Mouse (Mus musculus): ENCODE measurements around the gene Stx17.

Gene Stx17

DNA sequence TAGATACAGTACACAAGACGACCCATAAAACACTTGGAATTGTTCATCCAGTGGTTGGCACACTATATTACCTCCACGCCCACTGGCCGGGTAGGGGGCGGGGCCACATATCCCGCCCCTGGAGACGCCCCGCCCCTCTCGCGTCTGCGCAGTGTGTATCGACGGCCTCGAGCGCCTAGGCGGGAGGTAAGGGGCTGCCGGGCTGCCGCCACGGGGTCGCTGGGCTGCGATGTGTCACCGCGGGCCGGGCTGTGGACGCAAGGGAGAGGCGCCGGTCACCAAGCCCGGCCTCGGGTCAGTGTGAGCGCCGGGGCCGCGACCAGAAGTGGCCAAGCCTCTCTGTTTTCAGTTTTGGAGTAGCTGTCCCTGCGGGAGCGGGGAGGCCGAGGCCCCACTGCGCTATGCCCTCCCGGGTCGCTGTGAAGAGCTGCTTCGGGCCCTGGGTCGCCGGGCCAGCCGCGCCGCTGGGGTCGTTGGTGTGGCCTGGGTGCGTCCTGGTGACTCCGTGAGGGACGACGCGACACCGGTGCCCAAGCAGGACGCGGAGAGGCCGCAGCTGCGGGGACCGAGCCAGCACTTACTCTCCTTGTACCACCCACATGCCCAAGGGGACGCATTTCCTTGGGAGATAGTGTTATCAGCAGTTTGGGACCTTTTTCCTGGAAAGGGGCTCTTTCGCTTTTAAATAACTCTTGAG, at the start of gene Stx17:
Stx17 (plus strand) TSS at position 143 of the 697 bp plus-strand sequence.
- DNase-seq: peak; percentile 99

GRCm38 (mm10) chr4:48076693-48077471, 47.8 kb upstream of the Stx17 start:
- DNase-seq: peak; percentile 95

DNA sequence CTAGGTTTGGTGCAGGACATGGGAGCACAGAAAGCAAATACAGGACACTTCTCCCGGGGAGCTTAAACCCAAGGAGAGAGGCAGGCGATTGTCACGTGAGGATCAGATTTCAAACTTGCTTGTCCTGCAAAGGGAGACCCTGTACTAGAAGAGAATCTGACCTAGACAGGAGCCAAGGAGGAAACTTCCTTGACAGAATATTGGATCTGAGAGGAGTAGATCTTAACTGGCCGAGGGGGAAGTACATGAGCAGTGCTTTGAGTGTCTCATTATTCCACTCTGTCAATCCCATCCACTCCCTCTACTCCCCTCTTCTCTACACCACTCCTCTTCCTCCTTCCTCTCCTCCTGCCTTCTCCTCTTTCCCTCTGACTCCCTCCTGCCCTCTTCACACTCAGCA, 46.5 kb upstream of the Stx17 start:
- peak; percentile 52 for DNase-seq

- peak; percentile 37 for DNase-seq
Measured at GRCm38 (mm10) chr4:48079285-48080039, 45.3 kb upstream of the Stx17 start.

DNA sequence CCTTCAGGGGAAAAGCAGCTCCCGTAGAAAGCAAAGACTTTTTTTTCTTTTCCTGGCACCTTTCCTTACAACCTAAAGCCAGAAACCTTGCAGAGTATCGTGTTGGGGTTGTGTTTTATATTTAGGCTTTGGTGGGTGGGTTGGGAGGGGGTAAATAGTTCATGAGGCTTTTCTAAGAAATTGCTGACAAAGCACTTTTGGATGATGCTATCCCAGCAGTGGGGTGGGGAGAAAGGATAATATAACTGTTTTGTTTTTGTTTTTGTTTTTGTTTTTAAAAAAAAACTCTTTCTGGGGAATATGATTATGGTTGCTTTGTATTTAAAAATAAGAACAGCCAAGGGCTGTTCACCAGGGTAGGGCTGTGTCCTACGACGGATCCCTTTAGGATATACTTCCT, 41.3 kb upstream of the Stx17 start:
- no peak for DNase-seq

DNA sequence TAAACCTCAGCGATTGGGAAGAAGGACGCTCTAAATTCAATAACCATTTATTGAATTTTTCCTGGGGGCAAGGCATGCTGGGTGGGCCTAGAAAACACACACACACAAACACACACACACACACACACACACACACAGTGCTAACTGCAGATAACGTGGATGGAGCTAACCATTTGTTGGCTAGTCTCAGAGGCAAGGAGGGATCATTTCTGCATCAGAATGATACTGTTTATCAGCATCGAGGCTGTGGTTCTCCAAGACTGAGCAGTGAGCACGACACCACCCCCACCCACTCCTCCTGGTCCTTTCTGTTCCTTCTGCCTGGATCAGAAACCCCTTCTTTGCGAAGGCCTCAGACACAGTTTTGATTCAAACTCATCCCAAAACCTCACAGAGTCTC, 38.1 kb upstream of the Stx17 start:
- DNase-seq: peak; percentile 63

DNA sequence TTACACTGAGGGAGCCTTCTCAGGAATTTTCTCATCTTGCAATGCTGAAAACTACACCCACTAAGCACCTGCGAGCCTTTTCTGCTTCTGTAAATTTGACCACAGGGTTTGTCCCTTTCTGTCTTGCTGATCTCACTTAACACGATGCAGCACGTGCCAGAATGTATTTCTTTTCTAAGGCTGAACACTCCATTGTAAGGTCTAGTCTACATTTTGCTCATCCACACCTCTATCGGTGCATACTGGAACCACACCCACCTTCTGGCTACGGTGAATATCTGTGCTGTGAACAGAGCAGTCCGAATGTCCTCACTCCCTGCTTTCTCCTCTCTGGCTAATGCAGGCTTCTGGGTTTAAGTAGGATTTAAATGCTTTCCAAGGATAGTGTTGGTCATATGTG, 37.2 kb upstream of the Stx17 start:
- peak; percentile 63 for DNase-seq

DNA sequence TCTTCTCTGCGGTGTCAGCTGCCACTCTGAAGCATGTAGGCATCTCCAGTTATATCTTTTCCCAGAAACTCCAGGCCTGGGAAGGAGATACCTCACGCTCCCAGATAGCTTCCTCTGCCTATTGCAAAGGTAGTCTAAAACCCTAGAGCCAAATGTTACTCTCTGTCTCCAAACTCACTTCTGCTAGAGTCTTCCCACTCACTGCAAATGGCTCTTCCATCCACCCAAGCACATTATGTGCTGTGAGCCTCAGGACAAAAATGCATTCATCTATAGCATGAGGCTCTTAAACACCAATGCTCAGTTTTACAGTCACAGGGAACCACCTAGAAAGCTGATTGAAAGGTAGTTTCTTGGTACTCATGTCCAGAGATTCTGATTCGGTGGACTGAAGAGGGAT, 31.5 kb upstream of the Stx17 start:
- no peak for DNase-seq

DNA sequence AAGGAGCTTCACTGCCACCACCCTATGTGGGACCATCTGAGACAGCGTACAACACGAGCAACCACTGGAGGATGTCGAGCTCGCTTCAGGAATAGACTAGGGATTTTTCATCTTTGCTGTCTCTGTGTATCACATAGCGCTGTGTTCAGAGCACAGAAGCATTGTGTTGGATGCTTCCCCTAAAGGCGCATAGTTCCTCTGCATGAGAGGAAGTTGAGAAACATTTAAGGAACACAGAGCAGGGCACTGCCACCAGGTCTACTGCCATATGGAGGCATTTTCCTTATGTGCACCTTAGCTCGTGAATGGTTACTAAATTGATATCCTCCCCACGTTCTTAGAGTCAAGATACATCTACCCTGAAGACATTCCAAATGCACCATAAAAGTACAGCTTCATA, 24.5 kb upstream of the Stx17 start:
- no peak for DNase-seq

DNA sequence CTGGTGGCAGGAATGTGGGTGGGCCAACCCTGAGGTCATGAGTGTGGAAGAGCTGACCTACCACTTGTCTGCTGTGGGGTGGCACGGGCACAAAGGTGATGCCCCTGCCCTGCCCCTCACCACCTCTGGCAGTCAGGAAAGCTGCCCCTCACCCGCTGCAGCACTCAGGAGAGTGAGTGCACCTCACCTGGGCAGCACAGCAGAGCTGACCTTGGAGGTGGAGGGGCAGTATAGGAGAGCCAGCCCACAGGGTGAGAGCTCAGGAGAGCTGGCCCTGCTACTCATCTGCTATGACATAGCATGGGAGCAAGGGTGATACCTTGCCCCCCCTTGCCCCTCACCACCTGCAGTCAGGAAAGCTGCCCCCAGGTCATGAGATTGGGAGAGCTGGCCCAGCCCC, 22.7 kb upstream of the Stx17 start:
- peak; percentile 68 for DNase-seq

GRCm38 (mm10) chr4:48105387-48105786, 19.3 kb upstream of the Stx17 start:
- no peak for DNase-seq

DNA sequence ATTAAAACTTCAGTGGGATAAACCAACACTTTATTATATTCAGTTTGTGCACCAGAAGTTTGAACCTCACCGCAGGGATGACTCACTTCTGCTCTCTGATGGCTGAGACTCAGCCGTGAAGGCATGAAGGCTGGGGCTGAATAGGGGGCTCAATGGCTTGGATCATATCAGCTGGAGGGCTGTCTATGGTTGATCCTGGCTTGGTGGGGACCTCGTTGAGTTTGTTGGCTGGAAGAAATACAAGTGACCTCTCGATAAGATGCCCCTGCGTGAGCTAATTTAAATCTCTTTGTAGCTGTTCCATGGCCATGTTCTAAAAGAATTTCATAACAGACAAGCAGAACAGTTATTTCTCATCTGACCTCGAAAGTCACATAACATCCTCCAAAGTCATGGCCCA, 17.6 kb upstream of the Stx17 start:
- no peak for DNase-seq

- no peak for DNase-seq
Measured at GRCm38 (mm10) chr4:48108591-48108990, 16.1 kb upstream of the Stx17 start.

DNA sequence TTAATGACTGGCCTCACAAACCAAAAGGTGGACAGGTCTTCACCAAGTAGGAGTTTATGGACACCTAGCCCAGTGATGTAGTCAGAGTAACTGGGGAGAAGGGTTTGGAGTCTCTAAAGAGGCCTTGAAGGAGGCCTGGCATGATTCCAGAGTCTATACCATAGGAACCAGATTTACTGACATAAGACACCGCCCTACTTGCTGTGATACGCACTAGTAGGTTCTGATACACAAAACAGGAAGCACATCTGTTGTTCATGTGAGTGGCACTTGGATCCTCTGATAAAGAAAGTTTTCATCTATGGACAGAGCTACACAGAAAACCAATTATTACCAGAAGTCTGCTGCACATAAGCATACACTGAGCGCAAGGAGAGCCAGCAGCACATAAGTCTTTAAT, 14.4 kb upstream of the Stx17 start:
- no peak for DNase-seq

- DNase-seq: peak; percentile 76
Measured at GRCm38 (mm10) chr4:48116191-48116590, 8.5 kb upstream of the Stx17 start.

GRCm38 (mm10) chr4:48124416-48124772, 321 bp upstream of the Stx17 start:
- no peak for DNase-seq

- DNase-seq: no peak
Measured at GRCm38 (mm10) chr4:48130314-48130713, 5.6 kb downstream of the Stx17 start.

DNA sequence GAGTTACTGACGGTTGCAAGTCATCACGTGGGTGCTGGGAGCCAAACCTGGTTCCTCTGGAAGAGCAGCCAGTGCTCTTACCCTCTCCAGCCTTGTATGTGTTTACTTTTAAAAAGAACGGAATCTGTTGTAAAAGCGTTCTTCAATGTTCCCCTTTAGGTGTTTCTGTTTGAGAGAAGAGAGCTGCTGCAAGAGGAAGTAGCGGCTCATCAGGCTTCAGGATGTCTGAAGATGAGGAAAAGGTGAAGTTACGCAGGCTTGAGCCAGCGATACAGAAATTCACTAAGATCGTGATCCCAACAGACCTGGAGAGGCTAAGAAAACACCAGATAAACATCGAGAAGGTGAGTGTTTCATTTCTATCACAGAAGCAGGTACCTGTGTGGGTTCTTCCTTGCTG, 6.9 kb downstream of the Stx17 start:
- DNase-seq: no peak

- DNase-seq: no peak
Measured at GRCm38 (mm10) chr4:48132721-48133120, 8.0 kb downstream of the Stx17 start.

DNA sequence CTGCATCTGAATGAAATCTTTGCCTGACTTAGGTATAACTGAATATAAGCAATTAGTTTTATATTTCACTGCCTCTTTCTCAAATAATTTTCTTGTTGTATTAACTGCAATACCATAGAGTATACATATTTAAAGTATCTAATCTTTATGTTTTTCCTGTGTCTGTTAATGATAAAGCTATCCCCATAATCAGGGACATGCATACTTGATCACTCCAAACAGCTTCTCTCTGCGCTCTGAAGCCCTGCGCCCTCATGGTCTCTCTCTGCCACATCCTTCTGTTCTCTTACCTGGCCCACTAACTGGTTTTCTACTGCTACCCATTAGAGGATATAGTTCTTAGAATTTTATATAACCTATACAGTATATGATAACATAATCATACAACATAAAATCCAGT, 24.8 kb downstream of the Stx17 start:
- DNase-seq: peak; percentile 34

GRCm38 (mm10) chr4:48153229-48153628, 28.5 kb downstream of the Stx17 start:
- DNase-seq: no peak

GRCm38 (mm10) chr4:48155864-48156263, 31.1 kb downstream of the Stx17 start:
- DNase-seq: no peak

- DNase-seq: peak; percentile 25
Measured at GRCm38 (mm10) chr4:48160386-48160785, 35.7 kb downstream of the Stx17 start.

DNA sequence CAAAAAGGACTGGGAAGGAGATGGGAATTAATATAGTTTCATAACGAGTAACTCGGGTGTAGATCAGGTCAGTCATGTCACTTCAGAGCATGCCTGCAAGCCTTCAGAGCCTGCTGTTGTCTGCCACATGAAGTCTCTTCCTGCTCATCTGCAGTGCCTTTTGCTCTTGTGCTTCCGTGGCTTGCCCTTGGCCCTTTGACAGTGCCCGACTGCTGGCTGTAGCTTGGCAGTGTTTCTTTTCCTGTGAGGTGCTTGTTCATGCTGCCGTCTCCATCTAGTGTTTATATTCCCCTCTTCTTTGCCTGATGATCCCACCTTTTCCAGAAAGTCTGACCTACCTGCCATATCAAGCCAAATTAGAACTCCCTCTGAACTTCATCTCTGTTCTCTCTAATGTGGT, 39.1 kb downstream of the Stx17 start:
- DNase-seq: peak; percentile 82
